Mouse (Mus musculus): ENCODE results near the gene Map10.

- no peak for TF ChIP-seq CTCF (IDR thresholded peaks at IDR 0.05; ENCODE audit: low read depth, low read length)
- TF ChIP-seq POLR2A (IDR thresholded peaks at IDR 0.05; ENCODE audit: insufficient read depth, low read length) = no peak
- peak; percentile 99 for TF ChIP-seq EP300 (IDR thresholded peaks at IDR 0.05; ENCODE audit: insufficient read depth, low read depth, low read length)
These were observed 30.8 kb downstream of the Map10 start for GRCm38 (mm10) chr8:125700407-125700806.

Data from ES-Bruce4 (cell line).